Mouse (Mus musculus) intestine, postnatal 0 days (tissue): ENCODE data around the gene Rapgef1. TPM values are rescaled to one million over a fixed set of nuclear protein-coding genes. Genes with fewer than 3 reads are reported as not detected.
A peak's percentile ranks its signal among the peaks of the same experiment; 100 is the strongest.

Experiments used
- ATAC-seq: fragments of 200-750 bp; cut with Nextera tagmentation; 2 replicates; pipeline ENCODE4 v1.8.0; 2017; ENCODE audit warnings: mild to moderate bottlenecking, moderate TSS enrichment, moderate library complexity
- H3K27ac ChIP-seq: fragments of 300-500 bp; sonication (generic); 2 replicates; pipeline ENCODE4 v1.5.1; 2014; ENCODE audit warnings: mild to moderate bottlenecking, low read depth, low read length, moderate library complexity
- H3K27me3 ChIP-seq: fragments of 300-500 bp; sonication (generic); replicated peaks from 2 replicates; pipeline ENCODE4 v1.6.1; 2014; ENCODE audit warnings: low read length, mixed read lengths; ENCODE audit not compliant: control insufficient read depth, insufficient read depth
- H3K36me3 ChIP-seq: fragments of 300-500 bp; sonication (generic); 2 replicates; pipeline ENCODE4 v1.6.1; 2014; ENCODE audit warnings: mild to moderate bottlenecking, moderate library complexity; ENCODE audit not compliant: control insufficient read depth, insufficient read depth
- H3K4me1 ChIP-seq: fragments of 300-500 bp; sonication (generic); replicated peaks from 2 replicates; pipeline ENCODE4 v1.6.1; 2014; ENCODE audit warnings: antibody characterized with exemption, low read length, mixed read lengths; ENCODE audit not compliant: control insufficient read depth, insufficient read depth
- H3K4me2 ChIP-seq: fragments of 300-500 bp; sonication (generic); replicated peaks from 2 replicates; pipeline ENCODE4 v1.6.1; 2014; ENCODE audit warnings: low read depth, mild to moderate bottlenecking, moderate library complexity
- H3K4me3 ChIP-seq: fragments of 300-500 bp; sonication (generic); 2 replicates; pipeline ENCODE4 v1.5.1; 2014; ENCODE audit warnings: low read depth, low read length
- H3K9ac ChIP-seq: fragments of 300-500 bp; sonication (generic); 2 replicates; pipeline ENCODE4 v1.6.1; 2014; ENCODE audit warnings: mild to moderate bottlenecking, low read depth, low read length
- H3K9me3 ChIP-seq: fragments of 300-500 bp; sonication (generic); 2 replicates; pipeline ENCODE4 v1.6.1; 2016; ENCODE audit warnings: mixed run types; ENCODE audit not compliant: control insufficient read depth
- CTCF ChIP-seq: sonication (generic); IDR thresholded peaks from 2 replicates; pipeline ENCODE4 v1.5.1; 2016; ENCODE audit warnings: low read depth, mild to moderate bottlenecking, control low read depth, antibody characterized with exemption, moderate library complexity
- WGBS: fragments of 180-500 bp; shearing (Covaris S2); extraction: QIAGEN DNeasy Blood & Tissue Kit; methylation state at CpG from one replicate; pipeline ENCODE4 v1.1.7; 2014; 5-methylcytosine and 5-hydroxymethylcytosine counted together
- polyA plus RNA-seq: library from polyadenylated mRNA; unstranded; fragments of >200 nt; fragmentation: Nextera tagmentation; extraction: Ambion mirVana; gene quantifications from 2 replicates; pipeline ENCODE4 v1.2.1, GENCODE M21; 2015

Gene Rapgef1
- polyA plus RNA-seq, 1 experiment from 2014 or later: 6.1 TPM

GRCm38 (mm10) chr2:29606460-29606859 lies 13.1 kb upstream of the Rapgef1 start:
- H3K36me3 ChIP-seq: no peaks in the 10 kb centered on the region
- H3K9ac ChIP-seq: no peak overlapping the region
- no peaks in the 10 kb centered on the region for H3K4me1 ChIP-seq
- TF ChIP-seq CTCF: no peak
- H3K4me3 ChIP-seq: no peak overlapping the region
- no peaks in the 10 kb centered on the region for H3K27me3 ChIP-seq
- ATAC-seq: no peak
- no peak overlapping the region for H3K27ac ChIP-seq
- no peaks in the 10 kb centered on the region for H3K9me3 ChIP-seq
- no peak overlapping the region for H3K4me2 ChIP-seq
- 39% methylated on average over 6 of the region's 6 CpGs for WGBS

- Histone ChIP-seq H3K4me3 (no peak overlapping the region), H3K27ac (no peak overlapping the region), H3K36me3 (no peaks in the 10 kb centered on the region), H3K9me3 (no peaks in the 10 kb centered on the region), H3K4me2 (no peak overlapping the region), H3K4me1 (no peaks in the 10 kb centered on the region; the same call in 1 of the 2 replicates), H3K9ac (no peak overlapping the region), H3K27me3 (no peaks in the 10 kb centered on the region)
- no peak for TF ChIP-seq CTCF
- ATAC-seq: no peak
- WGBS: 80% methylated on average over 1 of the region's 1 CpGs
Measured at GRCm38 (mm10) chr2:29617341-29617740, 2.2 kb upstream of the Rapgef1 start.

- H3K4me1 ChIP-seq: peaks cover 8% of the 10 kb centered on the region
- no peak overlapping the region for H3K9ac ChIP-seq
- H3K4me2 ChIP-seq: no peak overlapping the region
- H3K27me3 ChIP-seq: no peaks in the 10 kb centered on the region
- 66% methylated on average over 8 of the region's 8 CpGs for WGBS
- no peak for TF ChIP-seq CTCF
- no peaks in the 10 kb centered on the region for H3K36me3 ChIP-seq
- H3K4me3 ChIP-seq: no peak overlapping the region
- H3K9me3 ChIP-seq: no peaks in the 10 kb centered on the region
- H3K27ac ChIP-seq: no peak overlapping the region
- no peak for ATAC-seq
Measured at GRCm38 (mm10) chr2:29618926-29619483, 515 bp upstream of the Rapgef1 start.

- Histone ChIP-seq H3K36me3 (no peaks in the 10 kb centered on the region), H3K4me3 (peak overlapping the region; percentile 64), H3K9ac (peak overlapping the region; percentile 90), H3K4me2 (peak overlapping the region; percentile 80), H3K4me1 (peaks cover 14% of the 10 kb centered on the region), H3K27me3 (no peaks in the 10 kb centered on the region), H3K9me3 (no peaks in the 10 kb centered on the region), H3K27ac (peak overlapping the region; percentile 90)
- ATAC-seq: peak; percentile 14; the same call in 1 of the 2 replicates
- 3% methylated on average over 15 of the region's 15 CpGs for WGBS
- no peak for TF ChIP-seq CTCF
Measured at GRCm38 (mm10) chr2:29620301-29620827, 844 bp downstream of the Rapgef1 start.

DNA sequence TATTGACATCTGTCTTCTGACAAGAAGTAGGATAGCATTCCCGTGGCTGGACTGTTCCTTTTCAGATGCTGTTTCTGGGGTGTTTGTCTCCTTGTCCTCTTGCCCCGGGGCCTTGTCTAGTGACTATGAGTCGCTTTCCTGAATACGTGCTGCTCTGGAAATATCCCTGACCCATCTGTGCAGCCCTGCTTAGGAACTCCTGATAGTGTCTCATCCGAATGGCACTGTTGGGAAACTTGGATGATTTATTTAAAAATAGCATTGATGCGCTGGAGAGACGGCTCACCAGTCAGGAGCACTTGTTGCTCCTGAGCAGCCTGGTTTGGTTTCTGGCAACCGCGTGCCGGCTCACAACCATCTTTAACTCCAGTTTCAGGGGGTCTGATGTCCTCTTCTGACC lies 1.6 kb downstream of the Rapgef1 start:
- Histone ChIP-seq H3K9ac (no peak overlapping the region), H3K27ac (no peak overlapping the region), H3K4me3 (no peak overlapping the region), H3K9me3 (no peaks in the 10 kb centered on the region), H3K4me2 (peak overlapping the region; percentile 80; the same call in 1 of the 2 replicates), H3K27me3 (no peaks in the 10 kb centered on the region), H3K36me3 (no peaks in the 10 kb centered on the region), H3K4me1 (peaks cover 14% of the 10 kb centered on the region)
- WGBS: 64% methylated on average over 10 of the region's 10 CpGs
- no peak for ATAC-seq
- no peak for TF ChIP-seq CTCF

DNA sequence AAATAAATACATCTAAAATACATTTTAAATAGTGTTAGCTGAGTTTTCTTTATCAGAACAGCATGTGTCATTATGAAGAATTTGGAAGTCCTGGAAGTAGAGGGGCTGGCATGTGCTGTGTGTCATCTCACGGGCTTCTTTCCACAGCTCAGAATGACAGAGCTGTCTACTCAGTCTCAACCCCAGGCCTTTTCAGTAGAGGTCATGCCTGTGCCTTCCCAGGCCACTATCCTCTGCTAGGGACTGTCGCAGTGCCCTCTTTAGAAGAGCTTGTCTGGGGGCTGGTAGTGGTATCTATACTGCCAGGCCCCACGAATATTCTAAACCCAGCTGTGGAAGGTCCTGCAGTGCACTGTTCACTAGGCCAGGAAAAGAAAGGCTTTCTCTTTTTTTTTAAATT lies 2.1 kb downstream of the Rapgef1 start:
- no peak for ATAC-seq
- Histone ChIP-seq H3K4me3 (no peak overlapping the region), H3K27ac (no peak overlapping the region), H3K9me3 (no peaks in the 10 kb centered on the region), H3K4me2 (no peak overlapping the region), H3K9ac (no peak overlapping the region), H3K27me3 (no peaks in the 10 kb centered on the region), H3K4me1 (peaks cover 14% of the 10 kb centered on the region), H3K36me3 (no peaks in the 10 kb centered on the region)
- 90% methylated on average over 3 of the region's 3 CpGs for WGBS
- no peak for TF ChIP-seq CTCF
